Mouse (Mus musculus) R1 (cell line): ENCODE data around the gene Trim47.

ENCODE experiments used
- DNase-seq: peaks from one replicate; pipeline ENCODE4 v3.0.0-alpha.2; 2018; ENCODE audit warnings: low read depth, low spot score

The Trim47 gene

GRCm38 (mm10) chr11:116127156-116127980 is at the start of gene Trim47:
Trim47 (minus strand) TSS chr11:116127210.
- DNase-seq: peak; percentile 89

GRCm38 (mm10) chr11:116176010-116176409 is 49.0 kb upstream of the Trim47 start:
- DNase-seq: no peak

DNA sequence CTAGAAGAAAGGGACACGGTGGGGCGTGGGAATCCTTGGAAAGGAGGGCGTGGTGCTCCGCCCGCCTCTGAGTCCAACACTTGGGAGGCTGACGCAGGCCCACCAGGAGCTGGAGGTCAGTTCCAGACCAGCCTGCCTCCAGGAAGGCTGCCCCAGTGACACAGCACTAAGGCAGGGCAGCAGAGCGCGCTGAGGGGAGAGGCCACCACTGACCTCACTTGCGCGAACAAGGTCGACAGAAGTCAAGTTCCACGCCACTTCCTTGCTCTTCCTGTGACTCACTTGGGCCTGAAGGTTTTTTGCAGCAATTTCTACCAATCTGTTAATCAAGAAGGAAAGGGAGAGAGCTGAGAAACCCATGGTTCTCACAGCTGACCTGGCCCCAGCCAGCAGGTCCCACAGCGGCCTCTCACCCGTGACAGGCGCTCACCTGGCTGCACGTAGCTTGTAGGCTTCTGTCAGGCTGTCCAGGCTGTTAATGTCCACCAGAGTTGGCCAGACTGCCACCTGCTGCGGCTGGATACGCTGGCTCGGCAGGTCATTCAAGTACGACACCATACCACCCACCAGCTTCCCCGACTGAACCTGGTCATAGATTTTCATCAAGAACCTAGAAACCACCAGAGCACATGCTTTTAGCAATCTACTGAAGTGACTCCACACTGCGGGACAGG is 47.9 kb upstream of the Trim47 start:
- no peak for DNase-seq

- no peak for DNase-seq
These were observed 44.9 kb upstream of the Trim47 start for GRCm38 (mm10) chr11:116171959-116172358.

DNA sequence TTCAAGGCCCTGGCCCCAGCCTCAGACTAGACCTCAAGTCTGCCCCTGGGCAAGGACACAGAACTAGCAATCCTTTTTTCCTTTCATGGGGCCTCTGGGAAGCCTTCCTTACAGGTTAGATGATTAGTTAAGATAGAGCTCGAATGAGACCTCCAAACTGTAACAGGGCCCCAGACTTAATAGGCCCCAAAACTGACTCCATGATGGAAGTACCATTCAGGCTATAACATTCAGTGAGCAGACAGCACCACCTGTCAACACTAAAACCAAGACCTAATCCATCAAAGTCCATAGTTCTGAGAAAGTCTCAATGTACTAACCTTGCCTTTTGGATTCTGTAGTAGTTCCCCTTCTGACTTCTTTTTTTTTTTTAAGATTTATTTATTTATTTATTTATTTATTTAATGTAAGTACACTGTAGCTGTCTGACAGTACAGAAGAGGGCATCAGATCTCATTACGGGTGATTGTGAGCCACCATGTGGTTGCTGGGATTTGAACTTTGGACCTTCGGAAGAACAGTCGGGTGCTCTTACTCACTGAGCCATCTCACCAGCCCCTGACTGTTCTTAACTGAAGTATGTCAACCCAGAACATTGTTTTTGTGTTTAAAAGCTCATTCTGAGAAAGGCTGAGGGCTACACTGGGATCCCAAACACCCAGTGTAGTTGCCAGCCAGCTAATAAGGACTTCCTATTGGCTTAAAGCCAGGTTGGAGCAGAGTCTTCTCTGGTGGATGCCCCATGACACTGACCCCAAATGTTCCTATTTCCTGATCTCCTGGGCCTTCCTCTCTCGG is 43.2 kb upstream of the Trim47 start:
- no peak for DNase-seq

DNA sequence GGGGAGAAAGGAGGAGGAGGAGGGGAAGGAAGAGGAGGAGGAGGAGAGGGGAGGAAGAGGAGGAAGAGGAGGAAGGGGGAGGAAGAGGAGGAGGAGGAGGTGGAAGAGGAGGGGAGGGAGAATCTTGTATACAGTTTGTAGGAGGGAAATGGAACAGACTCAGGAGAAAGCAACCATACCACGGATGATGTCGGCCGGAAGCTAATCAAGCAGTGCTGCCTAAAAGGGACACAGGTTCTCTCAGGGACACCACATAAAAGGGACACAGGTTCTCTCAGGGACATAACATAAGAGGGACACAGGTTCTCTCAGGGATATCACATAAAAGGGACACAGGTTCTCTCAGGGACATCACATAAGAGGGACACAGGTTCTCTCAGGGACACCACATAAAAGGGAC is 42.2 kb upstream of the Trim47 start:
- DNase-seq: no peak

- DNase-seq: peak; percentile 98
These were observed 41.0 kb upstream of the Trim47 start, which contains the start of gene Fbf1 for GRCm38 (mm10) chr11:116167884-116168439. Fbf1 (minus strand) TSS chr11:116168166.

- DNase-seq: no peak
These were observed 40.2 kb upstream of the Trim47 start for GRCm38 (mm10) chr11:116167232-116167631.

DNA sequence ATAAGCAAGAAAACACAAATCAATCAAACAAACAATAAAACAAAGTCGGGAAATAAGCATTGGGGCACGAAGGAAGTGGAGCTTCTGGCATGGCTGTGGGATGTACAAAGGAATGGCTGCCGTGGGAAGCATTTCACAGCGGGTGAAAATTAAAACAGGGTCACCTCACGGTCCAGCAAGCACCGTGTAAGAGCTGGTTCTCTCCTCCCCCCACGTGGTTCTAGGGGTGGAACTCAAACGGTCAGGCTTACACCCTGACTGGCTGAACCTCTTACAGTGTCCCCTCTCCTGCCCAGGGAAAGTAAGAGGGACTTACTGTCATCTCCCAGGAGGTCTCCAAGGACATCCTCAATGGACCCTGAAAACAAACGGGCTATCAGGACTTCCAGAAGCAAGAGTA is 36.0 kb upstream of the Trim47 start:
- DNase-seq: peak; percentile 39

GRCm38 (mm10) chr11:116162146-116162545 is 35.1 kb upstream of the Trim47 start:
- DNase-seq: no peak

DNA sequence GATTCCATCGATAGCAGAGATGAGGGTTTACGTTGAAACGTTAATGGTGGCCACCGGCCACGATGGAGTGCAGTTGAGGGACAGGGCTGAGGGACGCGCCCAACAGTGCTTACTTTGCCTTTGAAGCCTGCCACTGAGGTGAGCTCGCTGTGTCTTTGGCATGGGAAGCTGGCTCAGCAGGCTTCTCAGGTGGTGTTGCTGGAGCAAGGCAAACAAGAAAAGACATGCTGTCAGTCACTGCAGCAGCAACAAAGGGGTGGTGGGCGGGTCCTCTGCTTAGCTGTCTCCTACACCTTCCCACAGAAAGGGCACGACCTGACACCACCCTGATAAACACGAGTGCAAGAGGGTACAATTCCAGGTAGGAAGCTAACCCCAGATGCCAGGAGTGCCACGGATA is 34.3 kb upstream of the Trim47 start:
- DNase-seq: peak; percentile 32

DNA sequence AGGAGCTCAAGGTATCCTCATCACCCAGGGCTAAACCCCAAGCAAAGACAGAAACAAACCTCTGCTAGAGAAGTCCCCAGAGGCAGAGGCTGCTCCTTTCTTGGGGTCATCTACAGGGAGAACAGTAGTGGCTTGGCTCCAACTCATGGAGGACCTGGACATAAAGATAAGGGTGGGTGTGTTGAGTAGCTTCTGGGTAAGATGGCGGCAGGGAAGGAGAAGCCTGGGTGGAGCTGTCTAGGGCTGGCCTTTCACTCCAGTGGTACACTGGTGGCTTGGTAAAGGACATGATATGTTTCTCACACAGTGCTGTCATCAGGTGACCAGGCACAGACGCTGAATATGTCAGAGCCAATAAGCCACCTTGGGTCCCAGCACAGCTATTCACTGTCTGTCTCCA is 23.9 kb upstream of the Trim47 start:
- DNase-seq: no peak

DNA sequence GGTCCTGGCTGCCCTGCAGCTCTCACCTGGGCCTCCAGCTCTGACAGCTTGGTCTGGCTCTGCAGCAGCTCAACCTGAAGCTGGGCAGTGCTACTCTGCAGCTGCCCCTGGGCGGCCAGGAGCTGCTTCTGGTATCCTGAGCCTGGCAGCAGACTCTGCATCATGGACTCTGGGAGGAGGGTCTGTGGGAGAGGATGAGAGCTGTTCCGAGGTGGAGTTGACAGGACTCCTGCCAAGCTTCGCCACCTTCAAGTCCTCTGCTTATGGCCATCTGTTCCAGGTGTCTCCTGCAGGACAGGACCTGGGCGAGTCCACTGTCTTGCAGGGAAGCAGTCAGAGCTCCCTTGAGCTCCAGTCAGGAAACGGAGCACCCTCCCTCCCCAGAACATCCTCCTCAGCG is 22.3 kb upstream of the Trim47 start:
- DNase-seq: no peak

GRCm38 (mm10) chr11:116148761-116149221 is 21.8 kb upstream of the Trim47 start:
- DNase-seq: no peak

DNA sequence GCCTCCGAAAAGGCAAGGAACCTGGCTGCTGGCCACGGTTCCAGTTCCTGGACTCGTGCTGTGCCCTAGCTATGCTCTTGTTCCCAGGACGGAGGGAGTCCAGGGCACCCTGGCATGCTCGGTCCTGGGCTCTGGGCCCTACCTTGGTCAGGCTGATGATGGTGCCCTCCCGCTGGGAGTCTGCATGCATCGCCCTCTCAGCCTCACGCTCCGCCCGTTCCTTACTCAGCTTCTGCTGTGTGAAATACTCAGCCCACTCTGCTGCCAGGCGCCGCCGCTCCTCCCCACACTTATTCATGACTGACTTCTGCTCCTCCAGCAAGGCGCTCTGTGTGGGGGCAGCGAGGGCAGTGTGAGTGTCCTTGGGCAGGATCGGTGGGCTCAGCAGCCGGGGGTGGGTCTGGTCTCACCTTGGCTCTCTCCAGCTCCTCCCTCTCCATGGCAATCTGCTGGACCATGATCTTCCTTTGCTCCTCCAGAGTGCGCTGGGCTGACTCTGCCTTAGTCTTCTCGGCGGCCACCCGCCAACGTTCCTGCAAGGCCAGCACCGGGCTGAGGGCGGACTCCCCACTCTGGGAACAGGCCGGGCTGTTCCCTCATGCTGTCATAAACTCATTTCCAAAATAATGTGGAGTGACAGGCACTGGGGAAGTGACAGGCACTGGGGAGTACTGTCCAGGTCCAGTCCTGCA is 19.4 kb upstream of the Trim47 start:
- no peak for DNase-seq

- no peak for DNase-seq
These were observed 18.7 kb upstream of the Trim47 start for GRCm38 (mm10) chr11:116145481-116146293.

GRCm38 (mm10) chr11:116143468-116143867 is 16.5 kb upstream of the Trim47 start:
- DNase-seq: no peak

DNA sequence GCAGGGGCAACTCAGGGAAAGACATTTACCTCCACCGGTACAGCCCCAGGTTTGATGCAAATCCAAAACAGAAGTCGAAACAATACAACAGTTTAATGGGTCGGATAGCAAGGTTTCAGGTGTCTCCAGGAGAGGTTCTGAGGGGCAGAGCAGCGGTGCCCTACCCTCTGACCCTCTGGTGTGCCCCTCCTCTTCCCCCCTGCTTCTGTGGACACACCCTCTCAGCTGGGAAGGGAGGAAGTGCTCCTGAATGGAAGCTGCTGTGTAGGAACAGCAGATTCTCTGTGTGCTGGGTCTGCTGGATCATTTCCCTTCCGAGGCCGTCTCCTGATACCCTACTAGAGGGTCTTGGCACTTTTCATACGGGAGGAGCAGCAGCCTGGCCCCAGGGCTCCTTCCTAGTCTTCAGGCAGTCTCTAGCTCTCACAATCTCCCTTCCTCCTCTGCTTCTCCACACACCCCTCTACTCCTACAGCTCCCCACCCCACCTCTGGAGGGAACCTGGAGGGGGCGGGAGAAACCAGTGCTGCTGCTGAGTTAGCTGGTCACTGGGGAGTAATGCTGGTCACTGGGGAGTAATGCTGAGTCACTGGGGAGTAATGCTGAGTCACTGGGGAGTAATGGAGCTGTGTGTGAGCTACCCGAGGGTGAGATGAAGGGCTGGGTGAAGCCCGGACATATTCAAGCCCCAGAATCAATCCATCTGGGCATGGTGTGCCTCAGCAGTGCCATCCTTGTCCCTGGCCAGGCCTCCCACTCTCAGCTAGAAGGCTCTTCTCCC is 15.4 kb upstream of the Trim47 start:
- DNase-seq: peak; percentile 81

- peak; percentile 99 for DNase-seq
These were observed 11.6 kb upstream of the Trim47 start, which contains the start of gene Mrpl38 for GRCm38 (mm10) chr11:116138468-116139138. Mrpl38 (minus strand) TSS chr11:116138868.
